Mouse (Mus musculus) urinary bladder, postnatal 10 days (tissue): Measurements from ENCODE around the gene Rptor.

Experiments
- DNase-seq: peaks from one replicate; pipeline ENCODE4 v3.0.0; 2022; ENCODE audit warnings: low spot score

Rptor gene

DNA sequence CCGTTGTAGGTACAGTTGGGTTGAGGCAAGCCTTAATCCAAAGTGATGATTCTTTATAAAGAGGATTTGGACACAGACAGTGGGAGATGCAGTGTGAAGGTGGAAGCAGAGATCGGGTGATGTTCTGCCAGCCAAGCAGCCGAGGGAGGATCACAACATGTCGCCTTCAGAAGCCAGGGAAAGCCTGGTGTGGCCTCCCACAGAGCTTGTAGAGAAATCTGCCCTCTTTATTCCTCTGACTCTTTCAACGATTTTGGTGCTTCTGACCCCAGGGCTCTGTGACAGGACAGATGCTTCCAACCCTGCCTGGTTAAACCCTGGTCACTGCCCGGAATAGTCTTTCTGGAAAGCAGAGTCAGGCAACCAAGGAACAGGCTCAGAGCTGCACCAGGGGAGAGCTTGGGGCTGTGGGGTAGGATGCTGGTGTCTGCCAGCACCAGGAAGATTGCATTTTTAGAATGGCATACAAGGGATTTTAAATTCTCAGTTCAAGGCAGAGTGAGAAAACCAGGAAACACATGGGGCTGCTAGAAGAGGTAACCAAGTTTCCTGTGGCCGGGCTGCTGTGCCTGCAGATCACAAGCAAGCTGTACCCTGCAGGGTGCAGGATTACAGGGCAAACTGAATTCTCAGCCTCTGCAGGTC, 304.4 kb downstream of the Rptor start:
- DNase-seq: no peak

GRCm38 (mm10) chr11:119907711-119908110, 305.0 kb downstream of the Rptor start:
- DNase-seq: no peak

DNA sequence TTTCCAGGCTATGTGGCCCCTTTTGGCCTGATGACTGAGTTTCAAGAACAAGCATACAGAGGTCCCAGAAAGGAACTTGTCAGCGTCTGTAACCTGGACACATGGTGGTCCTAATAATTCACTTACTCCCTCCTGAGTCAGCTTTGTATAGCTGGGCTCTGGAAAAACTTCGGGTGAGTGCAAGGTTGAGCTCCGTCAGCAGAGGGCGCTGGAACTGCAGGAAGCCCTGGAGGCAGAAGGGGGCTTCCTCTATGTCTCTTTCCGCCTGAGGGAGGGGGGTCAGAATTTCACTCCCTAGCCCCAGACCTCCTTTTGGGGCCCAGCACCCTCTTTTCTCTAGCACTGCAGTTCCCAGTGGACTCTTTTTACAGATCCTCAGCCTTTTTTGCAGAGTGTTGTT, 306.7 kb downstream of the Rptor start:
- no peak for DNase-seq

DNA sequence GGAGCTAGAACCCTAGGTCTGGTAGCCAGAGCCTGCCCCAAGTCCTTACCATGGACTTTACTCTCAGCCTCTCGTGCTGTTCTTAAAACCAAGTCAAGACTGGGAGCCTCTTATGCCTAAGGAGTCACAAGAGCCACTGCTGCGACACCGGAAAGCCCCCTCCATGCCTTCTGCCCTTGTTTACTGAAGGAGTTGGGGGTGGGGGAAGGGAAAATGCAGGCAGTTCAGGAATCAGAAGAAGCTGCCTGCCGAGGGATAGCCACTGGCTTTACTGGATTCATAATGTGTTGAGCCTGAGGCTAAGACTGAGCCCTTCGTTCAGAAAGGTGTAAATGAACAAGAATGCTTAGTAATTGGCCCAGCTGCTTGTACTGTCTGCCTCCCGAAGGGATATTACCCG, 310.1 kb downstream of the Rptor start:
- no peak for DNase-seq

- peak; percentile 79 for DNase-seq
These were observed 310.7 kb downstream of the Rptor start, which contains the start of gene Chmp6 for GRCm38 (mm10) chr11:119913291-119913934. Chmp6 (plus strand) TSS chr11:119913441.

DNA sequence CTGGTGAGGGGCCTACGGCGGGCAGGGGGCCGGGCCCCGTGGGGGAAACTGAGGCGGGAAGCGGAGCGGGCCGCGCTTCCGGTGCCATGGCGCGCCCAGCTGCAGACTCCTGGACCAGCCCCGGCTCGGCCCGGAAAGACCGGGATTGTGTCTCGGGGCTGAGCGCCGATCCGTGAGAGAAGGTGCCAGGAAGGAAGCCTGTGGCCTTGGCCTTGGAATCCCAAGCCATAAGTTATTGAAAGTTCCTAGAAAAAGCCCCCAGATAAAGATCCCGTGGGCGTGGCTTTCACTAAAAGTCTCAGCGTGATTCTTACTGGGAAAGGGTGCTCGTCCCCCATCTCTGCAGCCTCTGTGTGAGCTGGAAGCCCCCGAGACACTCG, 311.2 kb downstream of the Rptor start:
- DNase-seq: no peak

- DNase-seq: no peak
These were observed 311.7 kb downstream of the Rptor start for GRCm38 (mm10) chr11:119914381-119914780.

GRCm38 (mm10) chr11:119915666-119916065, 313.0 kb downstream of the Rptor start:
- no peak for DNase-seq

GRCm38 (mm10) chr11:119916102-119916790, 313.5 kb downstream of the Rptor start:
- DNase-seq: no peak

GRCm38 (mm10) chr11:119916834-119917469, 314.2 kb downstream of the Rptor start:
- no peak for DNase-seq

- DNase-seq: no peak
These were observed 315.8 kb downstream of the Rptor start for GRCm38 (mm10) chr11:119918521-119918920.

GRCm38 (mm10) chr11:119919432-119919831, 316.7 kb downstream of the Rptor start:
- DNase-seq: no peak

DNA sequence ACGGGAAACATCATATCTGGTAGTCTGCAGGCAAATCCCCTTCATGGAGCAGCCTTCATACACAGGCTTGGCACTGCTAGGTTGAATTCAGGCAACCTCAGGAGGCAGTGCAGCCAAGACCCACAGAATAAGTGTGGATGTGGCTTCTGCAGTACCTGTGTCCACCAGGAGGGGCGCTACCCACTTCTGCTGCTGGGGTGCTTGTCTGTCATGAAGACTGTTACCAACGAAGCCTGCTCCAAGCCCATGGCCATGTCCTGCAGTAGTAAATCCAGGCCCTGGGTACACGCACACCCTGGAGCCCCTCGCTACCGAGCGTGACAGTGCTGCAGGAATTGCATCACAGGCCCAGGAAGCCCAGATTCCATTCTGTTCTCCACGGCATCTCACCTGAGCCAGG, 317.2 kb downstream of the Rptor start:
- no peak for DNase-seq

DNA sequence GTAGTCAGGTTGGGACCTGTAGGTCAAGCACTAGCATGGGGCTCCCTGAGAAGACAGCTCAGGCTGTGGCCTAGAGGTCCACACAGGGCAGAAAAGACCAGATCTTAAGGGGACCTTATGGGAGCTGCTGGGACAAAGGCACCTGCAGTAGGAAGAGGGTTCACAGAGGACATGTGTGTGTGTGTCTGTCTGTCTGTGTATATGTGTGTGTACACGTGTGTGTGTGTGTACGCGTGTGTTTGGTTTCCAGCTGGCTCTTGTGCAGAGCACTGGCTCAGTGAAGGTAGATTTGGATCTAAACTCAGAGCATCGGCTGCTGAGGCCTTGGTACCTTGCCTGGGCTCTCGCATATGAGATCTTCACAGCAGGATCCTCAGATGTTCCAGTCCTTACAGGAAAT, 318.0 kb downstream of the Rptor start:
- no peak for DNase-seq

DNA sequence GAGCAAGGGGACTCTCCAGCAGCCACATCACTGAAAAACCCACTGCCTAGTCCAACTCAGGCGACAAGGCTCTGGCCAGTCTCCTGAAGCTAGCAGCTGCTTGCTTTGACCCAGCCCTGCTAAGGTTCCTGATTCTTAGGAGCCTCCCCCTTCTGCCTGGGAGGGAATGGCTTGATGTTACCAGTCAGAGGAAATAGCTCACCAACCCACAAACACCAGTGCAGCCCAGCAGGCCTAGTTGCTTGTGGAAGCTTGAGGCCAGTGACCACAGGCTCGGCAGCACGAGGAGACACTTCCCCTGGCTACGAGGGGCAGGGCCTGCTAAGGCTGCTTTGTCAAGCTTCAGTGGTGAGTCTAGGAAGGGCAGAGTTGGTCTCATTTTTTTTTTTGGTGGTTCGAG, 322.5 kb downstream of the Rptor start:
- DNase-seq: no peak

GRCm38 (mm10) chr11:119926762-119927161, 324.1 kb downstream of the Rptor start:
- no peak for DNase-seq

- no peak for DNase-seq
These were observed 325.4 kb downstream of the Rptor start for GRCm38 (mm10) chr11:119928023-119928681.

GRCm38 (mm10) chr11:119929603-119930265, 327.0 kb downstream of the Rptor start:
- DNase-seq: no peak

DNA sequence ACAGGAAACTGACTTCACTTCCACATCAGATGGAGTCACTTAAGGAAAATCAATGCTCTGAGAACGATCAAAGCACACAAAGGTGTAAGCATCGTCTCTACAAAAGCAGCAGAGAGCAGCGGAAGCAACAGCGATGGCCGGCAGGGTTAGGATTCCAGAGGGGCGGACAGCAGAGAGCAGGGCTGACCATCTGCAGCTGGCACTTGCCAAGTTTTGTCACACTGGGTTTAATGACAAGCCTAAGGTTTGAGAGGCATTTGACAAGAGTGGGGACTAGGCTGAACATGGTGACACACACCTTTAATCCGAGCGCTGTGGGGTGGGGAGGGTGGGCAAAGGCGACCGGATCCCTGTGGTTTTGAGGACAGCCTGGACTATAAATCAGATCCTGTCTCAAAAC, 329.1 kb downstream of the Rptor start:
- DNase-seq: no peak

- DNase-seq: no peak
These were observed 330.4 kb downstream of the Rptor start for GRCm38 (mm10) chr11:119933142-119933541.

DNA sequence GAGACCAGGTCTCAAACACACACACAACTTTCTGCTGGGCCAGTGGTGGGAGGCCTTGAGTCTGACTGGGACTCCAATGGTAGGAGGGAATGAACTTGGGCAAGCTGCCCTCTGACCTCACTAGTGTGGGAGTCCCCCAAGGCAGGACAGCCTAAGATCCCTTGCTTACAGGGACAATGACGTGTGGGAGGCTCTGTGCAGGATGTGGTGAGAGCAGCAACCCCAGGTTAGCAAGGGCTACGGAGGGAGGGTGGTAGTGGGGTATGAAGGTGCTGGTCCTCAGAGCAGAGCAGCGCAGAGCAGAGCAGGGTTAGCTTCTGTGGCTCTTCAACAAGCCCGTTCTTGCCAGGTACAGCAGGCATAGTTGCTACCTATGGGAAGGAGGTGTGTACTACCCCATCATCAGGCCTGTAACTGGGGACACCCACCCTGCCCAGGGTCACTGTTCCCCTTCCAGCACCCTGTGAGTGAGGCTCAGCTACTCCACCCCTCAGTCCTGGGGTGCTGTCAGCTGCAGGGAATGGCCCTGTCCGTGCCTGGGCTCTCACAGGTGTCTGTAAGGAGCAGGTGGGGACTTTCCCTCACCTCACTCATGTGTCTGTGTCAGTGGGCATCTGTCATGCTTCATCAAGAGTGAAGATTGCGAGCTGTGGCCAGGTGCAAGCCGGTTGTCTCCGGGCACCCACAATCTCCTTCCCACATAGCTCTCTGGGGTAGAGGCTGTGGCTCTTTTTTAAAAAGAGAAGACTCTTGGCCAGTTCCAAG, 331.3 kb downstream of the Rptor start:
- DNase-seq: no peak
